Mouse (Mus musculus) ES-Bruce4 (cell line): ENCODE measurements at regions not wholly inside any gene's neighbourhood (a gene's known extent, or its start where the extent isn't known, plus 50 kb on each side); places are given as distances from the start of the nearest gene placed in this dataset.

Experiments used
- CTCF ChIP-seq: IDR thresholded peaks from one replicate; pipeline ENCODE4 v1.8.1; 2011; ENCODE audit warnings: low read depth, low read length
- POLR2A ChIP-seq: IDR thresholded peaks from one replicate; pipeline ENCODE4 v1.8.1; 2011; ENCODE audit warnings: low read length; ENCODE audit not compliant: insufficient read depth

DNA sequence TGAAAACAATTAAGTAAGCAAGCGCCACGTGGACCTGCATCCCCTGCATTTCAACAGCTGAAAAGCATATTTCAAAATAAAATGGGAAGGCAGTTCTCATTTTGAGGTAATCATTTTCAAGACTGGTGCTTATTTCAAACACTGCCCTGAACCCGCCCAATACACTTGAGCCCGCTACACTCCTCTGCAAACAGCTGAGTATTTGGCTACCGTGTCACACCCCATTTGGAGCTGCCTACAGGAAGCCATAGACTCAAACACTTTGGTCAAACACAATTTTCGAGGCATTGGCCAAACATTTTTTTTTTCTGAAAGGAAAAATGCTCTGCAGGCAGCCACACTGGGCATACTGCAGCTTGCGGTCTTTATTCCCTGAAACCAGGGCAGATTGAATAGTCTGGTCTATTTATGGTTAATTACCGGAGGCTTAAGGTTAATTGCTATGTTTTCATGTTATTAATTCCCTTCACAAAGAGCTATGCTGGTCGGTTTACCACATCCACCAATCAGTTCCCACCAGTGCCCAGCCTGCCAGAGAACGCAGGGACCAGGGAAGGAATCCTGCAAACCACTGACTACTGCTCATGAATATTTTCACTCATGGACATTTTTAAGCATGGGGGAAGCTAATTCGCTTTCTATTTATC lies 198.9 kb upstream of the Pde3a start:
- no peak for TF ChIP-seq CTCF
- TF ChIP-seq POLR2A: no peak
